Mouse (Mus musculus): ENCODE data around the gene Dag1.
A peak's percentile ranks its signal among the peaks of the same experiment; 100 is the strongest.
"Not testable (repeated sequence)": the region's sequence is repeated elsewhere in the genome, so short reads cannot be mapped to it uniquely, and the experiment has no call there.

The Dag1 gene

DNA sequence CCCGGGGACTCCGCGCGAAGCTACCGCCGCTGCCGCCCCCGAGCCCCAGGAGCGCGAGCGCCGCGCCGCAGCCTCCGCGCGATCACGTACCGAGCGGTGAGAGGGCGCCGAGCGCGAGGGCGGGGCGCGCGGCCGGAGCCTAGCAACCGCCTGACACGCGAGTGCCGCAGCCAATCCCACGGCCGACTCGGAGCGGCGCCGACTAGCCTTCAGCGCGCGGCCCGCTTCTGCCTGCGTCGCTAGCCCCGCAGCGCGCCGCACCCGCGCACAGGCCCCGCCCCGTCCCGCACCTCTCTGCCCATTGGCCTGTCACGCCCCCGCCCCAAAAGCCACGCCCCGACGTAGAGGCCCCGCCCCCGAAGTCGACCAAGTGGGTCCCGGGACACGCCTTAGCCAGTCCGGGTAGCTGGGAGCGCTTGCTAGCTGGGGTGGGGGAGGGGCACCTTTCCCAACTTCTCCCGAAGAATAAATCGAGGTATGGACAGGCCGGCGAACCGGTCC, at the start of gene Dag1:
Dag1 (minus strand) TSS at position 269 of the 501 bp plus-strand sequence.
- peak; percentile 98 for DNase-seq

- DNase-seq = no peak
Observed at GRCm38 (mm10) chr9:108308141-108308540, 44.4 kb upstream of the Dag1 start.

GRCm38 (mm10) chr9:108307021-108307807, 43.5 kb upstream of the Dag1 start:
- DNase-seq = no peak

DNA sequence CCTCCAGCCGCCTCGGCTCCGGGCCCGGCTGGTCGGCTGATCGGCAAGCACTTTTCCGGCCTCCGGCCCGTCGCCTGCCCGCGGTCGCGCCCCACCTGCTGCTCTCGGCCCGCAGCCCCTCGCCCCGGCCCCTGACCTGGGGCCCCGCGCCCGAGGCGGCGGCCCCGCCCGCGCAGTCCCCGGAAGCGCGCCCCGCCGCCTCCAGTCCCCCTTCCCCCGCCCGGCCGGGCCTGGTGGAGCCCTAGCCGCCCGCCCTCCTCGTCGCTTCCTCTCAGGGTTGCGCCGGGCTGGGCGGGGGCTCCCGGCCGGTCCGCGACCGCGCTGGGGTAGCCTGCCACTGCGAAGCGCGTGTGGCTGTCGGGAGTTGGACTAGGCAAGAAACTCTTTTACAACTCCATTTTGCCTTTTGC, 42.8 kb upstream of the Dag1 start:
- DNase-seq = peak; percentile 66

DNA sequence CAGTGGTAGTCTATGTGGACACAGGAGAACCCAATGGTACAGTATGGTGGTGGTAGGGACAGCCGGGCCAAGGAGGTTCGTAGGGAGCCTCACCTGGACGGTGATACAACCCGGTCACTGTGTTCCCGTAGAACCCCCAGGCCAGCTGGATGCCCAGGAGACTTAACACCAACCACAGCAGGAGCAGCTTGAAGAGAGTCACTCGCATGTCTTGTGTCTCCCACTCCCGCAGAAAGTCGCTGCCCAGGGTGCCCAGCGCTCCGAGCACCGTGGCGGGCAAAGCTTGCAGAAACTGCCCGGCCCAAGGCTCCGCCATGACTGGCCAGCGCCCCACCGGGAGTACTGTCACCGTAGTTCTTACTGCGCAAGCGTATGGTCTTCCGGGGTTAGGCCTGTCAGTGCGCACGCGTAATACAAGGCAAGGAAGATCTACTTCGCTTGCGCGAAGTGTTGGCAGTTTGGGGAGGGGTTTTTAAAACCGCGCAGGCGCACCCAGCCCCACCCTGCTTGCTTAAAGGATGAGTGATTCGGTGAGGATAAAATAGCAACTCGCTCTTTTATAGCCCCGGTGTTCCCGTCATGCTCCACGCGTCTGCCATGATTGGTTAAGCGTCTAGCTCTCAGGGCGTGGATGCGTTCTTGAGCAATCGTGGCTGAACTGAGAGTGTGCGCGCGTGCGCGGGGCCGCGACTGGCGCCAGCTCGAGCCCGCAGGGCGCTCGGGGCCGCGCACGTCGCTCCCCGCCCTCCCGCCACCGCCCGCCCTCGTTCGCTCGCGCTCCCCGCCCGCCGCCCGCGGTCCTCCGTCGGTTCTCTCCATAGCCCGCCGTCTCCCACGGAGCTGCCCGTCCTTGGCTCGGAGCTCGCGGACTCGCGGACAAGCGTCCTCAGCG, 42.1 kb upstream of the Dag1 start, which contains the start of the genes Rhoa and Tcta:
Rhoa (plus strand) TSS at position 501 of the 892 bp plus-strand sequence.
Tcta (minus strand) TSS at position 532 of the 892 bp plus-strand sequence.
- peak; percentile 95 for DNase-seq

GRCm38 (mm10) chr9:108305170-108305569, 41.4 kb upstream of the Dag1 start:
- DNase-seq = no peak

- DNase-seq = no peak
Observed at GRCm38 (mm10) chr9:108304716-108305115, 41.0 kb upstream of the Dag1 start.

GRCm38 (mm10) chr9:108301853-108302252, 38.1 kb upstream of the Dag1 start:
- DNase-seq = no peak

GRCm38 (mm10) chr9:108296453-108297355, 32.9 kb upstream of the Dag1 start, which contains the start of gene Amt:
TSS of gene Amt (plus strand) at chr9:108296853.
- no peak for DNase-seq

- DNase-seq = no peak
Observed at GRCm38 (mm10) chr9:108290773-108291172, 27.0 kb upstream of the Dag1 start.

GRCm38 (mm10) chr9:108290016-108290750, 26.4 kb upstream of the Dag1 start, which contains the start of gene Nicn1:
TSS of gene Nicn1 (plus strand) at chr9:108290429.
- peak; percentile 82 for DNase-seq

DNA sequence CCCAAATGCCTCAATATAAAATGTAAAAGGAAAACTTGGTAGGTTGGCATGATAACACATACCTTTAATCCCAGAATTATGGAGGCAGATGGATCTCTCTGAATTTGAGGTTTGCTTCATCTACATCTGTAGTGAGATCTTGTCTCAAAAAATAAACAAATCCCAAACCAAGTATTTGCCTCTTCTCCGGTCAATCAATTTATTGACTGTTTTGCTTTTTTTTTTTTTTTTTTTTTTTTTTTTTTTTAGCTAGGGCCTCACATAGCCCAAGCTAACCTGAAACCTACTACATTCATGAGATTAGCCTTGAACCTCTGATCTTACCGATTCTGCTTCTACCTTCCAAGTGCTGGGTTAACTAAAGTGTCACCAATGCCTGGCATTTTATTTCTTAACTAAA, 25.6 kb upstream of the Dag1 start:
- DNase-seq = no peak

DNA sequence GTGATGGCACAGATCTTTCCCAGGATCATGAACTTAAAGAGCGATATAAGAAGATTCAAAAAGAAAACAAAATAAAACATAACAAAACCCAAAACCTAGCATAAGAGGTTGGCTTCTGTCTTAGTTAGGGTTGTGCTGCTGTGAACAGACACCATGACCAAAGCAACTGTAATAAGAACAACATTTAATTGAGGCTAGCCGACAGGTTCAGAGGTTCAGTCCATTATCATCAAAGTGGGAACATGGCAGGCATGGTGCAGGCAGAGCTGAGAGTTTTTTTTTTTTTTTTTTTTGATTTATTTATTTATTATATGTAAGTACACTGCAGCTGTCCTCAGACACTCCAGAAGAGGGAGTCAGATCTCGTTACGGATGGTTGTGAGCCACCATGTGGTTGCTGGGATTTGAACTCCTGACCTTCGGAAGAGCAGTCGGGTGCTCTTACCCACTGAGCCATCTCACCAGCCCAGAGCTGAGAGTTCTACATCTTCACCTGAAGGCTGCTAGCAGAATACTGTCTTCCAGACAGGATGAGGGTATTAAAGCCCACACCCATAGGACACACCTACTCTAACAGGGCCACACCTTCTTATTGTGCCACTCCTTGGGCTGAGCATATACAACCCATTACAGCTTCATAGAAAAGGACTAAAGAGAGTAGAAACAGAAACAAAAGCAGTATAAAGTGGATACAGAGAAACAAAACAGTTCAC, 23.9 kb upstream of the Dag1 start:
- not testable (repeated sequence) for DNase-seq

DNA sequence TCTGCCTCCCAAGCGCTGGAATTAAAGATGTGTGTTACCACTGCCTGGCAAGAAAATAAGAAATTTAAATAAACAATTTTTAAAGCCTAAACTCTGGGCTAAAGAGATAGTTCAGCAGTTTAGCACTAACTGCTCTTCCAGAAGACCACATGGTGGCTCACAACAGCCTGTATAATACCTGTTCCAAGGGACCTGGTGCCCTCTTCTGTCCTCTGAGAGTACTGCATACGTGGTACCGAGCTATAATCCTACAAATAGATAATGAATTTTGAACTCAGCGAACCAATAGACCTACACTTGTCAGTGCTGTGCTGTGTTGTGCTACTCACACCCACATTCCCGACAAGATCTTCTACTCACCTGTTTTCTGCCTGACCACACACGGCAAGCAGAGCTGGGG, 20.7 kb upstream of the Dag1 start:
- DNase-seq = peak; percentile 74

DNA sequence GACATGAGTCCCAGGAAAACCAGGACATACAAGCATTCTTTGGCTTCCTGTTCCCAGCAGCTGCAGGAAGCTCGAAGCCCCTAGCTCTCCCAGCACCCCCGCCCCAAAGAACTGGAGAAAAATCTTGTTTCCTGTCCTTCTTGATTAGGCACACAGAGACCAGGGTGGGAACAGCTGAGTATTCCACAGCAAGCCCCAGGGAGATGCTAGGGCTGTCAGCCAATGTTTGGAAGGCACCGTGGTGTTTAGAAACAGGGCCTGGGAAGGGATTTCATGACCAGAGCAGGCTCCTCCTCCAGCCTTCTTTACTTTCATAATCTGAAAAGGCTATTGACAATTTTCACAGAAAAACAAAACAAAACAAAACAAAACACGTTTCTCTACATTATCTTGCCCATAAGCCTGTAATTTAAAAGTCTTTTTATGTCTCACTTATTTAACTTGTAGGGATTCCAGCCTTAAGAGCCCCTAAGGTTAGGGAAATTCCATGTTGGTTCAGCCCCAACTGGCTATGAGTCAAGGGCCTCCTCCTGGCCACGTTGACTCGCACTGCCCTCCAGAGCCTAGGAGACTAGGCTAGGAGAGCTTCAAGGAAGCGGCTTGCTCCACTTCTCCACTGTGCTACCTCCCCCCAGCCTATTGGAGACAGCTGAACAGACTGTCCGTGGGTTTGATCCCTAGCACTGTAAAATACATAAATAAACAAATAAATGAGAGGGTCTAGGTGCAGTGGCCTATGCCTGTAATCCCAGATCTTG, 16.5 kb upstream of the Dag1 start:
- DNase-seq = no peak

DNA sequence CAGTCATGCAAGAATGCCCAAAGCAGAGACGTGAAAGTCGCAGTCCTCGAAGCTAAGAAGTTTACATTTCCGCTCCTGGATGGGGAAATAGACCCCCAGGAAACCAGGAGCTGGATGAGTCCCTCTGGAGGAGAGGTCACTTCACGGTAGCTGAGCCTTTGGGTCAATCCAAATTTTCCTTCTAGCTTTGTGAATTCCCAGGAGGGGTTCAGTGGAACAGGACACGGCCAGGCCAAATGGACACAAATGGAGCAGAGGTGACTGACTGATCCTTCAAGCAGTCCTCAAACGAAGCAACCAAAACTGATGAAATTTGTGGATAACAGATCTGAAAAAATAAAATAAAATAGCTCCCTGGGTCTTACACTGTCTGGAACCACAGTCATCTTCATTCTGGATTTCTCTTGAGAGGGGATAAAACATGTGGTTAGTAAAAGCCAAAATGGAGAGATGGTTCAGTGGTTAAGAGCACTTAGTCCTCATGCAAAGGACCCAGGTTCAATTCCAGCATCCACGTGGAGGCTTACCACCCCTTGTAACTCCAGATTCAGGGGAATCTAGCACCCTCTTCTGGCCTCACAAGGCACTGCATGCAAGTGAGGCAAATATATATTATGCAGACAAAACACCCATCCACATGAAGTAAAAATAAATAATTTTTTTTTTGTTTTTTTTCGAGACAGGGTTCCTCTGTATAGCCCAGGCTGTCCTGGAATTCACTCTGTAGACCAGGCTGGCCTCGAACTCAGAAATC, 15.1 kb upstream of the Dag1 start:
- DNase-seq = no peak

GRCm38 (mm10) chr9:108275331-108275659, 11.5 kb upstream of the Dag1 start:
- no peak for DNase-seq

- DNase-seq = no peak
Observed at GRCm38 (mm10) chr9:108274476-108275330, 10.9 kb upstream of the Dag1 start.

Data from right cerebral cortex, postnatal 4 days (tissue).